Mouse (Mus musculus) cerebellum, adult 2 months (tissue): ENCODE measurements around the gene Elmo1.

Experiments
- CTCF ChIP-seq: fragments of 200-500 bp; IDR thresholded peaks from 2 replicates; pipeline ENCODE4 v1.5.1; 2011; ENCODE audit warnings: low read depth, mild to moderate bottlenecking, control low read depth, low read length, moderate library complexity, borderline replicate concordance; ENCODE audit not compliant: insufficient read depth
- POLR2A ChIP-seq: fragments of 200-500 bp; IDR thresholded peaks from 2 replicates; pipeline ENCODE4 v1.6.1; 2011; ENCODE audit warnings: low read length, control low read depth, borderline replicate concordance; ENCODE audit not compliant: insufficient read depth

DNA sequence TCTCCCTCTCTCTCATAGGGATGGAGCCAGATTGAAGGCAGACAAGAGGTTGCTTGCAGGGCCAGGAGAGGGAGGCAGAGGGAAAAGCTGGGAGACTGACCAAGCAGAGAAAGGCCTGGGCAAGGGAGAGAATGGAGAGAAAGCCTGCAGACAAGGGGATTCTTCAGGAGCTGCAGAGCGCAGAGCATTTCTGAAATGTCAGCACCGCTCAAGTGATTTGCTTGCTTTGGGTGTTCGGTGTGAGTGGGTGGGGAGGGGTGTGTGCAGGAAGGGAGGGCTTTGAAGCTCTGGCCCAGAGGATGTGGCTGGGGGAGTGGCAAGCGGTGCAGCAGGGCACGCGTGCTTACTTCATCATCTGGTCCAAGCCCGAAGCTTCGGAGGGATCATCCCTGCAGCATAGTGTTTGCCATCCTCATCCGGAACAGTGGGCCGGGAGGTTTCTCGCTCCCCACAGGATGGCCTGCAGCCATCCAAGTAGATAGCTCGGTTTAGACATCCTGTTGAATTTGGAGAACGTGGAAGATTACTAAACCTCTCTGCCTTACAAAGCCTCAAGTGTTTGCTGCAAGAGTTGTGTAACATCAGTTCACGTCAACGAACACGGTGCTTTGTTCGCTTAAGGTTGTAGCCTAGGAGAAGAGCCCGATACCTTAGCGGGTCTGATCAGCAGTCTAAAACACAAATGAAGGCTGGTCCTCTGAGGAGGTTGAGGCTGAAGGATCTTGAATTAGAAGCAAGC, 3.1 kb downstream of the Elmo1 start:
- TF ChIP-seq CTCF = no peak
- TF ChIP-seq POLR2A = no peak
